Mouse (Mus musculus): ENCODE measurements around the gene Nqo2. TPM values are rescaled to one million over a fixed set of nuclear protein-coding genes. Genes with fewer than 3 reads are reported as not detected.

The Nqo2 gene
- polyA plus RNA-seq, 2 experiments: 10.1 to 16.1 TPM

- ATAC-seq (ENCODE audit: low FRiP score, low read depth) (no peak), DNase-seq (ENCODE audit: low spot score) (no peak)
- no peak overlapping the region for H3K4me2 ChIP-seq (replicated peaks; ENCODE audit: low read depth, low read length, severe bottlenecking)
- WGBS: 41% methylated on average over 4 of the region's 4 CpGs
- no peak overlapping the region for H3K27ac ChIP-seq (replicated peaks; ENCODE audit: low read depth, low read length)
- no peak overlapping the region for H3K4me3 ChIP-seq (replicated peaks; ENCODE audit: low read length)
- H3K36me3 ChIP-seq (ENCODE audit: control insufficient read depth, insufficient read depth, low read length): no peaks in the 10 kb centered on the region
- no peaks in the 10 kb centered on the region for H3K4me1 ChIP-seq (ENCODE audit: control insufficient read depth, insufficient read depth, low read length)
- no peak overlapping the region for H3K9ac ChIP-seq (ENCODE audit: low read depth, low read length, severe bottlenecking)
- H3K27me3 ChIP-seq (ENCODE audit: control insufficient read depth, insufficient read depth, low read length): no peaks in the 10 kb centered on the region
- no peaks in the 10 kb centered on the region for H3K9me3 ChIP-seq (ENCODE audit: control insufficient read depth, low read length)
- no peak for TF ChIP-seq POLR2A (IDR thresholded peaks at IDR 0.05; ENCODE audit: borderline replicate concordance, extremely low read depth, insufficient read depth, insufficient read length)
Measured at GRCm38 (mm10) chr13:33942212-33942779, 22.2 kb upstream of the Nqo2 start.

GRCm38 (mm10) chr13:33951308-33952074 lies 13.0 kb upstream of the Nqo2 start:
- Histone ChIP-seq H3K27me3 (ENCODE audit: control insufficient read depth, insufficient read depth, low read length) (no peaks in the 10 kb centered on the region), H3K9ac (ENCODE audit: low read depth, low read length, severe bottlenecking) (no peak overlapping the region), H3K9me3 (ENCODE audit: control insufficient read depth, low read length) (no peaks in the 10 kb centered on the region), H3K4me1 (ENCODE audit: control insufficient read depth, insufficient read depth, low read length) (no peaks in the 10 kb centered on the region), H3K4me3 (replicated peaks; ENCODE audit: low read length) (no peak overlapping the region), H3K4me2 (replicated peaks; ENCODE audit: low read depth, low read length, severe bottlenecking) (no peak overlapping the region), H3K36me3 (ENCODE audit: control insufficient read depth, insufficient read depth, low read length) (no peaks in the 10 kb centered on the region), H3K27ac (replicated peaks; ENCODE audit: low read depth, low read length) (no peak overlapping the region)
- TF ChIP-seq POLR2A (IDR thresholded peaks at IDR 0.05; ENCODE audit: borderline replicate concordance, extremely low read depth, insufficient read depth, insufficient read length): no peak
- DNase-seq (ENCODE audit: low spot score) (no peak), ATAC-seq (ENCODE audit: low FRiP score, low read depth) (no peak)
- 85% methylated on average over 4 of the region's 4 CpGs for WGBS

- Histone ChIP-seq H3K9ac (ENCODE audit: low read depth, low read length, severe bottlenecking) (no peak overlapping the region), H3K4me1 (ENCODE audit: control insufficient read depth, insufficient read depth, low read length) (no peaks in the 10 kb centered on the region), H3K27ac (replicated peaks; ENCODE audit: low read depth, low read length) (no peak overlapping the region), H3K36me3 (ENCODE audit: control insufficient read depth, insufficient read depth, low read length) (no peaks in the 10 kb centered on the region), H3K27me3 (ENCODE audit: control insufficient read depth, insufficient read depth, low read length) (no peaks in the 10 kb centered on the region), H3K4me2 (replicated peaks; ENCODE audit: low read depth, low read length, severe bottlenecking) (no peak overlapping the region), H3K4me3 (replicated peaks; ENCODE audit: low read length) (no peak overlapping the region), H3K9me3 (ENCODE audit: control insufficient read depth, low read length) (no peaks in the 10 kb centered on the region)
- no peak for DNase-seq (ENCODE audit: low spot score)
- no peak for ATAC-seq (ENCODE audit: low FRiP score, low read depth)
- TF ChIP-seq POLR2A (IDR thresholded peaks at IDR 0.05; ENCODE audit: borderline replicate concordance, extremely low read depth, insufficient read depth, insufficient read length): no peak
- WGBS: 84% methylated on average over 1 of the region's 1 CpGs
Measured at GRCm38 (mm10) chr13:33952075-33952449, 12.4 kb upstream of the Nqo2 start.

GRCm38 (mm10) chr13:33952947-33953346 lies 11.5 kb upstream of the Nqo2 start:
- ATAC-seq (ENCODE audit: low FRiP score, low read depth) (no peak), DNase-seq (ENCODE audit: low spot score) (no peak)
- Histone ChIP-seq H3K9ac (ENCODE audit: low read depth, low read length, severe bottlenecking) (no peak overlapping the region), H3K4me1 (ENCODE audit: control insufficient read depth, insufficient read depth, low read length) (no peaks in the 10 kb centered on the region), H3K27me3 (ENCODE audit: control insufficient read depth, insufficient read depth, low read length) (no peaks in the 10 kb centered on the region), H3K4me2 (replicated peaks; ENCODE audit: low read depth, low read length, severe bottlenecking) (no peak overlapping the region), H3K4me3 (replicated peaks; ENCODE audit: low read length) (no peak overlapping the region), H3K36me3 (ENCODE audit: control insufficient read depth, insufficient read depth, low read length) (no peaks in the 10 kb centered on the region), H3K27ac (replicated peaks; ENCODE audit: low read depth, low read length) (no peak overlapping the region), H3K9me3 (ENCODE audit: control insufficient read depth, low read length) (no peaks in the 10 kb centered on the region)
- WGBS: 68% methylated on average over 2 of the region's 2 CpGs
- no peak for TF ChIP-seq POLR2A (IDR thresholded peaks at IDR 0.05; ENCODE audit: borderline replicate concordance, extremely low read depth, insufficient read depth, insufficient read length)

- TF ChIP-seq POLR2A (IDR thresholded peaks at IDR 0.05; ENCODE audit: borderline replicate concordance, extremely low read depth, insufficient read depth, insufficient read length): no peak
- H3K36me3 ChIP-seq (ENCODE audit: control insufficient read depth, insufficient read depth, low read length): no peaks in the 10 kb centered on the region
- H3K27me3 ChIP-seq (ENCODE audit: control insufficient read depth, insufficient read depth, low read length): no peaks in the 10 kb centered on the region
- no peak overlapping the region for H3K4me3 ChIP-seq (replicated peaks; ENCODE audit: low read length)
- H3K9me3 ChIP-seq (ENCODE audit: control insufficient read depth, low read length): no peaks in the 10 kb centered on the region
- ATAC-seq (ENCODE audit: low FRiP score, low read depth) (0 out of 2 replicates have a peak, but pooled peaks have one; percentile 37), DNase-seq (ENCODE audit: low spot score) (peak; percentile 72)
- WGBS: 36% methylated on average over 6 of the region's 6 CpGs
- H3K9ac ChIP-seq (ENCODE audit: low read depth, low read length, severe bottlenecking): no peak overlapping the region
- no peak overlapping the region for H3K27ac ChIP-seq (replicated peaks; ENCODE audit: low read depth, low read length)
- H3K4me1 ChIP-seq (ENCODE audit: control insufficient read depth, insufficient read depth, low read length): no peaks in the 10 kb centered on the region
- H3K4me2 ChIP-seq (replicated peaks; ENCODE audit: low read depth, low read length, severe bottlenecking): no peak overlapping the region
Measured at GRCm38 (mm10) chr13:33956571-33957421, 7.7 kb upstream of the Nqo2 start.

Measured in limb, embryonic 14.5 days (tissue).